Mouse (Mus musculus) ES-Bruce4 (cell line): ENCODE results near the gene Ptbp3. TPM values are rescaled to one million over a fixed set of nuclear protein-coding genes. Genes with fewer than 3 reads are reported as not detected.

Source experiments
- H3K27ac ChIP-seq: 2 replicates; pipeline ENCODE4 v1.5.1; 2012; ENCODE audit warnings: low read length, inconsistent platforms; ENCODE audit not compliant: insufficient read depth
- H3K27me3 ChIP-seq: 2 replicates; pipeline ENCODE4 v1.6.1; 2012; ENCODE audit warnings: mild to moderate bottlenecking, low read length, inconsistent platforms; ENCODE audit not compliant: control insufficient read depth, poor library complexity, insufficient read depth, severe bottlenecking
- H3K36me3 ChIP-seq: 2 replicates; pipeline ENCODE4 v1.6.1; 2012; ENCODE audit warnings: inconsistent platforms, mild to moderate bottlenecking, low read length, moderate library complexity; ENCODE audit not compliant: control insufficient read depth, poor library complexity, insufficient read depth, severe bottlenecking
- H3K4me1 ChIP-seq: one replicate; pipeline ENCODE4 v1.8.1; 2011; ENCODE audit warnings: low read length; ENCODE audit not compliant: control insufficient read depth, insufficient read depth
- H3K4me3 ChIP-seq: 2 replicates; pipeline ENCODE4 v1.5.1; 2011; ENCODE audit warnings: low read depth, mild to moderate bottlenecking, low read length
- H3K9ac ChIP-seq: 2 replicates; pipeline ENCODE4 v1.6.1; 2012; ENCODE audit warnings: low read depth, mild to moderate bottlenecking, inconsistent platforms; ENCODE audit not compliant: poor library complexity, severe bottlenecking
- H3K9me3 ChIP-seq: replicated peaks from 2 replicates; pipeline ENCODE4 v1.6.1; 2012; ENCODE audit warnings: mild to moderate bottlenecking, low read length, inconsistent platforms; ENCODE audit not compliant: control insufficient read depth, poor library complexity, insufficient read depth, severe bottlenecking
- CTCF ChIP-seq: IDR thresholded peaks from one replicate; pipeline ENCODE4 v1.8.1; 2011; ENCODE audit warnings: low read depth, low read length
- EP300 ChIP-seq: IDR thresholded peaks from 2 replicates; pipeline ENCODE4 v1.6.1; 2011; ENCODE audit warnings: low read depth, low read length; ENCODE audit not compliant: insufficient read depth
- POLR2A ChIP-seq: IDR thresholded peaks from one replicate; pipeline ENCODE4 v1.8.1; 2011; ENCODE audit warnings: low read length; ENCODE audit not compliant: insufficient read depth
- polyA plus RNA-seq: library from polyadenylated mRNA; stranded (reverse); fragments of >200 nt; gene quantifications from 2 replicates; pipeline ENCODE4 v1.2.4, GENCODE M21; 2011; ENCODE audit warnings: low read depth; ENCODE audit not compliant: missing spikeins, insufficient read depth, insufficient read length

The Ptbp3 gene
- polyA plus RNA-seq, 1 experiment = 113 TPM

GRCm38 (mm10) chr4:59459216-59459955 lies 89.8 kb downstream of the Ptbp3 start:
- H3K36me3 ChIP-seq = no peaks in the 10 kb centered on the region
- H3K27ac ChIP-seq = no peak overlapping the region
- no peaks in the 10 kb centered on the region for H3K4me1 ChIP-seq
- TF ChIP-seq EP300 (no peak), CTCF (no peak), POLR2A (no peak)
- no peaks in the 10 kb centered on the region for H3K27me3 ChIP-seq
- H3K9me3 ChIP-seq = no peaks in the 10 kb centered on the region
- H3K4me3 ChIP-seq = no peak overlapping the region
- H3K9ac ChIP-seq = no peak overlapping the region

- Histone ChIP-seq H3K27ac (no peak overlapping the region), H3K4me3 (no peak overlapping the region), H3K9me3 (no peaks in the 10 kb centered on the region), H3K4me1 (no peaks in the 10 kb centered on the region), H3K36me3 (no peaks in the 10 kb centered on the region), H3K27me3 (no peaks in the 10 kb centered on the region), H3K9ac (no peak overlapping the region)
- TF ChIP-seq EP300 (no peak), CTCF (no peak), POLR2A (no peak)
Observed at GRCm38 (mm10) chr4:59457941-59458340, 91.2 kb downstream of the Ptbp3 start.

DNA sequence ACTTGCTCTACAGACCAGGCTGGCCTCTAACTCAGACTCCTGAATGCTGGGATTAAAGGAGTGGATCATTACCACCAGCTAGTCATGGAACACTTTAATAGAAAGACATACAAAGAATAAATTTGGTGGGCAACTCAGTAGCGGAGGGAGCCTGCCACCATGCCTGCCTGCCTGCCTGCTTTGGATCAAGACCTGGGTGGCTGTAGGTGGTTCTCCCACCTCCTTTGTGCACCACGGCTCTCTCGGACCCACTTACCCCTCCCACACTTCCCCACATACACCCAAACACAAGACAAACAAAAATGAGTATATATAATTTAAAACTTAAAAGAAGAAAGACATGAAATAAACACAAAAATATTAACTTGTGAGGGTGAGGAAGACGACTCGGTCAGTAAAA lies 92.1 kb downstream of the Ptbp3 start:
- TF ChIP-seq EP300 = no peak
- no peak for TF ChIP-seq POLR2A
- H3K4me3 ChIP-seq = no peak overlapping the region
- no peak overlapping the region for H3K27ac ChIP-seq
- H3K27me3 ChIP-seq = no peaks in the 10 kb centered on the region
- H3K9ac ChIP-seq = no peak overlapping the region
- no peaks in the 10 kb centered on the region for H3K36me3 ChIP-seq
- H3K9me3 ChIP-seq = no peaks in the 10 kb centered on the region
- H3K4me1 ChIP-seq = no peaks in the 10 kb centered on the region

DNA sequence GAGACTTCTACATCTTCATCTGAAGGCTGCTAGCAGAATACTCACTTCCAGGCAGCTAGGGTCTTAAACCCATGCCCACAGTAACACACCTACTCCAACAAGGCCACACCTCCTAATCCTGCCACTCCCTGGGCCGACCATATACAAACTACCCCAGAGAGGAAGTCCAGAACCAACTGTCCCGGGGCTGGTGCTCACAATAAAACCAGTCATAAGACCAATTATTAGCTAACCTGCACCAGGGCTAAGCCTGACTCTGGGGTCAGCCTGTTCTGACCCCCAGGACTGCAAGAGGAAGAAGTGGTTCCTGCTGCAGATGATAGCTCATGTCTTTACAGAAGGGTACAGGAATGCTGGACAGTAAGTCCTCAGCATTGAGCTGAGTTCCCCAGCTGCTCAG lies 93.7 kb downstream of the Ptbp3 start:
- TF ChIP-seq EP300 = no peak
- TF ChIP-seq CTCF = no peak
- TF ChIP-seq POLR2A = no peak
- Histone ChIP-seq H3K9ac (no peak overlapping the region), H3K27me3 (no peaks in the 10 kb centered on the region), H3K4me1 (no peaks in the 10 kb centered on the region), H3K4me3 (no peak overlapping the region), H3K27ac (no peak overlapping the region), H3K36me3 (no peaks in the 10 kb centered on the region), H3K9me3 (peaks cover 8% of the 10 kb centered on the region)

DNA sequence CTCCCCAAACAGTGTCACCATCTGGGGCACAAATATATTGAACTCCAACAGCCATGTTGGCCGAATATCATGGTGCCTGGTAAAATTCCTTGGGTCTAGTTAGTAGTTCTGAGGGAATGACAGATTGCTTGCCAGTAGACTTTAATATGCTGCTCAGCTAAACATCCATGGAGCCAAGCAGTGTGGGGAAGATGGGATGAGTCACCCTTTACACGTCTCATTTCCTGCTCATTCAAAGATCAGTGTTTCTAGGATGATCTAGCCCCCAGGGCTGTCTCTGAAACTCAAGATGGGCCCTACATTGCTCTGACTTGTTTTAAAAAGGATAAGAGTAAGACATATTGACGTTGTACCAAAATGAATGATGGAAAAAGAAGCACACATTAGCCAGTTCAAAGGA lies 95.1 kb downstream of the Ptbp3 start:
- no peak overlapping the region for H3K27ac ChIP-seq
- TF ChIP-seq EP300 (no peak), CTCF (no peak), POLR2A (no peak)
- H3K9ac ChIP-seq = no peak overlapping the region
- no peaks in the 10 kb centered on the region for H3K36me3 ChIP-seq
- peaks cover 8% of the 10 kb centered on the region for H3K9me3 ChIP-seq
- no peak overlapping the region for H3K4me3 ChIP-seq
- no peaks in the 10 kb centered on the region for H3K4me1 ChIP-seq
- no peaks in the 10 kb centered on the region for H3K27me3 ChIP-seq

DNA sequence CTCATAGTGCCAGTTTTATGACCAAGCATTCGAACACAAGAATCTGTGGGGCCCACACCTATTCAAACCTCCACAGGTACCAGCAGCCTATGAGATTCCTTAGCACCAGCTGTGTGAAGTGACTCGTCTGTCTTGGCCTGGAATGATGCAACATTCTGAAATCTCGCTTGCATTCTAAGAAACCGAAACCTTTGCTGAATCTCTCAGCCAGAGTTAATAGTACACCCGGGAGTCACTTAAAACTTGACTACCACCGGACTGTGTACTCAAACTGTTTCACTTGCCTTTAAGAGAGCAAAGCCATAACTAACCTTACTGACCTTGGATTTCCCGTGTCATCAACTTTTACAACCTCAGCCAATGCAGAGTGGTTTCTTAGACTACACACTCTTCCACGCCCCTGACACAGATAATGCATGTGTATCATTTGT lies 96.6 kb downstream of the Ptbp3 start:
- H3K27me3 ChIP-seq = no peaks in the 10 kb centered on the region
- no peak overlapping the region for H3K27ac ChIP-seq
- H3K4me3 ChIP-seq = no peak overlapping the region
- H3K9me3 ChIP-seq = peaks cover 8% of the 10 kb centered on the region
- TF ChIP-seq CTCF = no peak
- TF ChIP-seq EP300 = no peak
- no peak for TF ChIP-seq POLR2A
- H3K36me3 ChIP-seq = no peaks in the 10 kb centered on the region
- no peak overlapping the region for H3K9ac ChIP-seq
- no peaks in the 10 kb centered on the region for H3K4me1 ChIP-seq
